Mouse (Mus musculus): ENCODE results near the gene Hk2. TPM values are rescaled to one million over a fixed set of nuclear protein-coding genes. Genes with fewer than 3 reads are reported as not detected.

The Hk2 gene
- polyA plus RNA-seq, 1 experiment from 2014 or later: 6.6 TPM

GRCm38 (mm10) chr6:82753061-82753460, 21.2 kb downstream of the Hk2 start:
- ATAC-seq: no peak
- H3K4me3 ChIP-seq (replicated peaks): no peak overlapping the region
- H3K4me2 ChIP-seq (replicated peaks): no peak overlapping the region
- H3K4me1 ChIP-seq (replicated peaks): no peaks in the 10 kb centered on the region
- H3K27ac ChIP-seq: no peak overlapping the region
- H3K9me3 ChIP-seq: no peaks in the 10 kb centered on the region
- no peaks in the 10 kb centered on the region for H3K27me3 ChIP-seq
- 90% methylated on average over 11 of the region's 11 CpGs for WGBS
- H3K36me3 ChIP-seq: no peaks in the 10 kb centered on the region
- H3K9ac ChIP-seq (replicated peaks): no peak overlapping the region

- no peaks in the 10 kb centered on the region for H3K27me3 ChIP-seq
- H3K4me1 ChIP-seq (replicated peaks): no peaks in the 10 kb centered on the region
- no peak overlapping the region for H3K4me3 ChIP-seq (replicated peaks)
- H3K9me3 ChIP-seq: no peaks in the 10 kb centered on the region
- WGBS: 97% methylated on average over 7 of the region's 7 CpGs
- ATAC-seq: no peak
- H3K4me2 ChIP-seq (replicated peaks): no peak overlapping the region
- no peak overlapping the region for H3K9ac ChIP-seq (replicated peaks)
- no peak overlapping the region for H3K27ac ChIP-seq
- H3K36me3 ChIP-seq: no peaks in the 10 kb centered on the region
Measured at GRCm38 (mm10) chr6:82751791-82752190, 22.5 kb downstream of the Hk2 start.

- Histone ChIP-seq H3K4me2 (replicated peaks) (no peak overlapping the region), H3K4me1 (replicated peaks) (no peaks in the 10 kb centered on the region), H3K9me3 (no peaks in the 10 kb centered on the region), H3K4me3 (replicated peaks) (no peak overlapping the region), H3K27ac (no peak overlapping the region), H3K9ac (replicated peaks) (no peak overlapping the region), H3K27me3 (no peaks in the 10 kb centered on the region), H3K36me3 (no peaks in the 10 kb centered on the region)
- 93% methylated on average over 11 of the region's 11 CpGs for WGBS
- ATAC-seq: no peak
Measured at GRCm38 (mm10) chr6:82751031-82751430, 23.2 kb downstream of the Hk2 start.

GRCm38 (mm10) chr6:82750063-82750462, 24.2 kb downstream of the Hk2 start:
- ATAC-seq: no peak
- no peak overlapping the region for H3K9ac ChIP-seq (replicated peaks)
- no peak overlapping the region for H3K27ac ChIP-seq
- H3K4me2 ChIP-seq (replicated peaks): no peak overlapping the region
- no peaks in the 10 kb centered on the region for H3K9me3 ChIP-seq
- H3K36me3 ChIP-seq: no peaks in the 10 kb centered on the region
- H3K4me3 ChIP-seq (replicated peaks): no peak overlapping the region
- no peaks in the 10 kb centered on the region for H3K4me1 ChIP-seq (replicated peaks)
- 65% methylated on average over 2 of the region's 2 CpGs for WGBS
- H3K27me3 ChIP-seq: no peaks in the 10 kb centered on the region

- H3K36me3 ChIP-seq: no peaks in the 10 kb centered on the region; the same call in 1 of the 2 replicates
Measured at GRCm38 (mm10) chr6:82748106-82748672, 26.1 kb downstream of the Hk2 start.

GRCm38 (mm10) chr6:82747085-82747484, 27.2 kb downstream of the Hk2 start:
- WGBS: 85% methylated on average over 5 of the region's 5 CpGs
- Histone ChIP-seq H3K9ac (replicated peaks) (no peak overlapping the region), H3K4me3 (replicated peaks) (no peak overlapping the region), H3K9me3 (no peaks in the 10 kb centered on the region), H3K4me1 (replicated peaks) (no peaks in the 10 kb centered on the region), H3K27me3 (no peaks in the 10 kb centered on the region), H3K36me3 (no peaks in the 10 kb centered on the region; the same call in 1 of the 2 replicates), H3K4me2 (replicated peaks) (no peak overlapping the region), H3K27ac (no peak overlapping the region)
- ATAC-seq: no peak

More at GRCm38 (mm10) chr6:82748106-82748672, 26.1 kb downstream of the Hk2 start:
- Histone ChIP-seq H3K4me3 (replicated peaks) (no peak overlapping the region), H3K27ac (no peak overlapping the region), H3K4me2 (replicated peaks) (no peak overlapping the region), H3K4me1 (replicated peaks) (no peaks in the 10 kb centered on the region), H3K27me3 (no peaks in the 10 kb centered on the region), H3K9ac (replicated peaks) (no peak overlapping the region), H3K9me3 (no peaks in the 10 kb centered on the region)
- ATAC-seq: no peak
- 93% methylated on average over 9 of the region's 9 CpGs for WGBS

GRCm38 (mm10) chr6:82744553-82744952, 29.7 kb downstream of the Hk2 start:
- Histone ChIP-seq H3K9me3 (no peaks in the 10 kb centered on the region), H3K4me1 (replicated peaks) (no peaks in the 10 kb centered on the region), H3K27ac (no peak overlapping the region), H3K27me3 (no peaks in the 10 kb centered on the region), H3K4me3 (replicated peaks) (no peak overlapping the region), H3K4me2 (replicated peaks) (no peak overlapping the region), H3K36me3 (no peaks in the 10 kb centered on the region; the same call in 1 of the 2 replicates), H3K9ac (replicated peaks) (no peak overlapping the region)
- 91% methylated on average over 9 of the region's 9 CpGs for WGBS
- ATAC-seq: no peak

GRCm38 (mm10) chr6:82741518-82741880, 32.8 kb downstream of the Hk2 start:
- Histone ChIP-seq H3K4me2 (replicated peaks) (no peak overlapping the region), H3K27ac (no peak overlapping the region), H3K4me1 (replicated peaks) (no peaks in the 10 kb centered on the region), H3K27me3 (no peaks in the 10 kb centered on the region), H3K36me3 (peaks cover 3% of the 10 kb centered on the region; the same call in 1 of the 2 replicates), H3K9me3 (no peaks in the 10 kb centered on the region), H3K9ac (replicated peaks) (no peak overlapping the region), H3K4me3 (replicated peaks) (no peak overlapping the region)
- WGBS: 87% methylated on average over 5 of the region's 5 CpGs
- ATAC-seq: no peak

- Histone ChIP-seq H3K4me2 (replicated peaks) (no peak overlapping the region), H3K9me3 (no peaks in the 10 kb centered on the region), H3K4me1 (replicated peaks) (no peaks in the 10 kb centered on the region), H3K27ac (no peak overlapping the region), H3K9ac (replicated peaks) (no peak overlapping the region), H3K27me3 (no peaks in the 10 kb centered on the region), H3K36me3 (peaks cover 3% of the 10 kb centered on the region; the same call in 1 of the 2 replicates), H3K4me3 (replicated peaks) (no peak overlapping the region)
- WGBS: 80% methylated on average over 8 of the region's 8 CpGs
- ATAC-seq: no peak
Measured at GRCm38 (mm10) chr6:82740868-82741517, 33.3 kb downstream of the Hk2 start.

- WGBS: 32% methylated on average over 6 of the region's 6 CpGs
- Histone ChIP-seq H3K9ac (replicated peaks) (no peak overlapping the region), H3K4me1 (replicated peaks) (no peaks in the 10 kb centered on the region), H3K4me3 (replicated peaks) (no peak overlapping the region), H3K9me3 (no peaks in the 10 kb centered on the region), H3K27ac (no peak overlapping the region), H3K36me3 (peaks cover 3% of the 10 kb centered on the region; the same call in 1 of the 2 replicates), H3K27me3 (no peaks in the 10 kb centered on the region), H3K4me2 (replicated peaks) (no peak overlapping the region; the same call in 1 of the 2 replicates)
- peak; percentile 72 for ATAC-seq
Measured at GRCm38 (mm10) chr6:82740269-82740668, 34.0 kb downstream of the Hk2 start.

GRCm38 (mm10) chr6:82737634-82738540, 36.4 kb downstream of the Hk2 start:
- H3K27me3 ChIP-seq: no peaks in the 10 kb centered on the region
- no peak overlapping the region for H3K27ac ChIP-seq
- no peaks in the 10 kb centered on the region for H3K4me1 ChIP-seq (replicated peaks)
- no peak overlapping the region for H3K4me3 ChIP-seq (replicated peaks)
- no peak overlapping the region for H3K9ac ChIP-seq (replicated peaks)
- H3K9me3 ChIP-seq: no peaks in the 10 kb centered on the region
- 0 out of 2 replicates have a peak, but pooled peaks cover 3% of the 10 kb centered on the region for H3K36me3 ChIP-seq
- 94% methylated on average over 27 of the region's 27 CpGs for WGBS
- no peak overlapping the region for H3K4me2 ChIP-seq (replicated peaks)
- no peak for ATAC-seq
